Comparison of ENCODE assay signal across 19 mouse cellular contexts in genomic region chr7:46129463-46130179, GRCm38 (mm10). TPM values are rescaled to one million over a fixed set of nuclear protein-coding genes. Genes with fewer than 3 reads are reported as not detected.
DNase-seq lines count a peak whose midpoint lies in the region; ATAC-seq lines count a peak whose summit lies in the region.
"Had no signal": no experiment of that assay in that cellular context is flagged by ENCODE, and none has a peak within 500 bp of the region (broad histone marks: within the 10 kb centered on the region; RNA-seq: fewer than 3 reads in every experiment).

No protein-coding gene starts in this region.

- H3K27me3 ChIP-seq in hindbrain, embryonic 14.5 days (ENCODE audit: control insufficient read depth, insufficient read depth, low read length), result no peaks in the 10 kb centered on the region
- H3K27me3 ChIP-seq in hindbrain, embryonic 11.5 days (ENCODE audit: control insufficient read depth, insufficient read depth, low read length), result no peaks in the 10 kb centered on the region
- no peaks in the 10 kb centered on the region for H3K27me3 ChIP-seq in neural tube, embryonic 14.5 days (ENCODE audit: control insufficient read depth, insufficient read depth, low read length)
- H3K27me3 ChIP-seq in neural tube, embryonic 15.5 days (replicated peaks), result peaks cover 9% of the 10 kb centered on the region; the same call in 1 of the 2 replicates
- peaks cover 23% of the 10 kb centered on the region for H3K27me3 ChIP-seq in limb, embryonic 10.5 days (ENCODE audit: low read depth, poor library complexity, severe bottlenecking)
- H3K27me3 ChIP-seq: midbrain, embryonic 15.5 days; stomach, embryonic 15.5 days had no signal

- ATAC-seq in hindbrain, embryonic 14.5 days (ENCODE audit: low FRiP score), result peak; percentile 25; the same call in 1 of the 2 replicates
- no peak for ATAC-seq in hindbrain, embryonic 11.5 days (ENCODE audit: low FRiP score)
- 0 out of 2 replicates have a peak, but pooled peaks have one; percentile 18 for ATAC-seq in neural tube, embryonic 14.5 days (ENCODE audit: low read depth)
- no peak for ATAC-seq in neural tube, embryonic 15.5 days (ENCODE audit: low FRiP score)
- ATAC-seq: midbrain, embryonic 15.5 days had no signal

- H3K4me1 ChIP-seq in hindbrain, embryonic 14.5 days (replicated peaks; ENCODE audit: control insufficient read depth, insufficient read depth, low read length), result peaks cover 15% of the 10 kb centered on the region
- H3K4me1 ChIP-seq in hindbrain, embryonic 11.5 days (replicated peaks; ENCODE audit: control insufficient read depth, insufficient read depth, low read length), result 0 out of 2 replicates have a peak, but pooled peaks cover 4% of the 10 kb centered on the region
- 0 out of 2 replicates have a peak, but pooled peaks cover 8% of the 10 kb centered on the region for H3K4me1 ChIP-seq in neural tube, embryonic 14.5 days (ENCODE audit: control insufficient read depth, insufficient read depth, low read length)
- peaks cover 38% of the 10 kb centered on the region for H3K4me1 ChIP-seq in neural tube, embryonic 15.5 days
- H3K4me1 ChIP-seq in limb, embryonic 10.5 days, result peaks cover 46% of the 10 kb centered on the region

- DNase-seq in hindbrain, embryonic 14.5 days (ENCODE audit: low spot score), result no peak
- no peak for DNase-seq in hindbrain, embryonic 11.5 days (ENCODE audit: low spot score)
- DNase-seq in limb, embryonic 10.5 days (ENCODE audit: low spot score), result no peak
- DNase-seq in heart, adult 8-10 months (ENCODE audit: low spot score), result no peak
- DNase-seq in yolk sac, embryonic 10.5 days (ENCODE audit: low spot score), result no peak
- DNase-seq: heart, postnatal 36 days; kidney, adult 2 months; kidney, postnatal 36 days; lung, postnatal 10 days; spleen, adult 18-20 months; thymus, postnatal 14 days had no signal

- H3K36me3 ChIP-seq in hindbrain, embryonic 14.5 days (replicated peaks; ENCODE audit: control insufficient read depth, insufficient read depth), result no peaks in the 10 kb centered on the region
- no peaks in the 10 kb centered on the region for H3K36me3 ChIP-seq in hindbrain, embryonic 11.5 days (ENCODE audit: control insufficient read depth, insufficient read depth, low read length)
- H3K36me3 ChIP-seq in neural tube, embryonic 14.5 days (ENCODE audit: control insufficient read depth, insufficient read depth, low read length), result no peaks in the 10 kb centered on the region
- no peaks in the 10 kb centered on the region for H3K36me3 ChIP-seq in neural tube, embryonic 15.5 days
- no peaks in the 10 kb centered on the region for H3K36me3 ChIP-seq in limb, embryonic 10.5 days
- H3K36me3 ChIP-seq: embryonic facial prominence, embryonic 13.5 days; heart, embryonic 13.5 days; limb, embryonic 15.5 days; midbrain, embryonic 15.5 days; stomach, embryonic 15.5 days had no signal

- no peak overlapping the region for H3K9ac ChIP-seq in hindbrain, embryonic 14.5 days
- no peak overlapping the region for H3K9ac ChIP-seq in hindbrain, embryonic 11.5 days (ENCODE audit: low read depth, low read length)
- no peak overlapping the region for H3K9ac ChIP-seq in neural tube, embryonic 14.5 days (replicated peaks; ENCODE audit: low read depth, low read length)
- H3K9ac ChIP-seq in neural tube, embryonic 15.5 days (replicated peaks), result no peak overlapping the region
- H3K9ac ChIP-seq: embryonic facial prominence, embryonic 13.5 days; heart, embryonic 13.5 days; limb, embryonic 15.5 days; midbrain, embryonic 15.5 days; stomach, embryonic 15.5 days had no signal

- H3K4me3 ChIP-seq in hindbrain, embryonic 14.5 days (replicated peaks; ENCODE audit: low read length), result no peak overlapping the region
- H3K4me3 ChIP-seq in hindbrain, embryonic 11.5 days (ENCODE audit: low read depth, low read length), result no peak overlapping the region
- H3K4me3 ChIP-seq in neural tube, embryonic 14.5 days (ENCODE audit: low read depth, low read length), result no peak overlapping the region
- H3K4me3 ChIP-seq in neural tube, embryonic 15.5 days (replicated peaks), result no peak overlapping the region
- H3K4me3 ChIP-seq in limb, embryonic 10.5 days, result no peak overlapping the region
- H3K4me3 ChIP-seq: embryonic facial prominence, embryonic 13.5 days; heart, embryonic 13.5 days; limb, embryonic 15.5 days; midbrain, embryonic 15.5 days; stomach, embryonic 15.5 days had no signal

- no peak overlapping the region for H3K27ac ChIP-seq in hindbrain, embryonic 14.5 days
- no peak overlapping the region for H3K27ac ChIP-seq in hindbrain, embryonic 11.5 days (ENCODE audit: low read depth, low read length)
- H3K27ac ChIP-seq in neural tube, embryonic 14.5 days (ENCODE audit: low read depth, low read length), result no peak overlapping the region
- no peak overlapping the region for H3K27ac ChIP-seq in neural tube, embryonic 15.5 days (replicated peaks)
- peak overlapping the region; percentile 2; the same call in 1 of the 2 replicates for H3K27ac ChIP-seq in limb, embryonic 10.5 days
- H3K27ac ChIP-seq: embryonic facial prominence, embryonic 13.5 days; heart, embryonic 13.5 days; limb, embryonic 15.5 days; midbrain, embryonic 15.5 days had no signal

- no peak overlapping the region for H3K4me2 ChIP-seq in hindbrain, embryonic 14.5 days (replicated peaks)
- no peak overlapping the region for H3K4me2 ChIP-seq in hindbrain, embryonic 11.5 days (replicated peaks; ENCODE audit: low read depth, low read length)
- no peak overlapping the region for H3K4me2 ChIP-seq in neural tube, embryonic 14.5 days (ENCODE audit: low read depth, low read length)
- no peak overlapping the region for H3K4me2 ChIP-seq in neural tube, embryonic 15.5 days
- H3K4me2 ChIP-seq: embryonic facial prominence, embryonic 13.5 days; heart, embryonic 13.5 days; limb, embryonic 15.5 days; midbrain, embryonic 15.5 days; stomach, embryonic 15.5 days had no signal

- H3K9me3 ChIP-seq in hindbrain, embryonic 14.5 days (ENCODE audit: control insufficient read depth, low read length), result no peaks in the 10 kb centered on the region
- H3K9me3 ChIP-seq in hindbrain, embryonic 11.5 days (ENCODE audit: control insufficient read depth, low read length), result no peaks in the 10 kb centered on the region
- no peaks in the 10 kb centered on the region for H3K9me3 ChIP-seq in neural tube, embryonic 14.5 days (ENCODE audit: control insufficient read depth, low read length)
- no peaks in the 10 kb centered on the region for H3K9me3 ChIP-seq in neural tube, embryonic 15.5 days (replicated peaks)
- no peaks in the 10 kb centered on the region for H3K9me3 ChIP-seq in limb, embryonic 10.5 days (replicated peaks)
- H3K9me3 ChIP-seq: embryonic facial prominence, embryonic 13.5 days; heart, embryonic 13.5 days; limb, embryonic 15.5 days; midbrain, embryonic 15.5 days; stomach, embryonic 15.5 days had no signal

- 36% methylated on average over 7 of the region's 7 CpGs for WGBS in hindbrain, embryonic 14.5 days
- 39% methylated on average over 7 of the region's 7 CpGs for WGBS in hindbrain, embryonic 11.5 days
- 48% methylated on average over 7 of the region's 7 CpGs for WGBS in neural tube, embryonic 14.5 days
- 48% methylated on average over 7 of the region's 7 CpGs for WGBS in neural tube, embryonic 15.5 days
- 45% methylated on average over 7 of the region's 7 CpGs for WGBS in limb, embryonic 10.5 days

RNA-seq across cellular contexts. Expression of gene Kcnj11, which starts 29.1 kb away (rescaled TPM):
- 1.2 and 1.5 TPM in 2 replicates for polyA plus RNA-seq in hindbrain, embryonic 14.5 days (2014; fragmentation: Nextera tagmentation; extraction: Ambion mirVana)
- polyA plus RNA-seq in hindbrain, embryonic 11.5 days (2014; fragmentation: Nextera tagmentation; extraction: Ambion mirVana), result 0.25 and 0.49 TPM in 2 replicates
- polyA plus RNA-seq in neural tube, embryonic 14.5 days (2014; fragmentation: Nextera tagmentation; extraction: Ambion mirVana), result 1.4 and 1.7 TPM in 2 replicates
- polyA plus RNA-seq in neural tube, embryonic 15.5 days (2015; fragmentation: Nextera tagmentation; extraction: Ambion mirVana), result 1.9 and 2.7 TPM in 2 replicates
- 0.06 and 0.13 TPM in 2 replicates for polyA plus RNA-seq in limb, embryonic 10.5 days (2016; fragmentation: Nextera tagmentation; extraction: Ambion mirVana)
- 100 to 1,000 TPM; 130 to 134 (median 132) TPM for total RNA-seq in heart, adult 8-10 months (2022)
- total RNA-seq: megakaryocyte, adult 5-6 weeks had no signal

RNA-seq across cellular contexts. Expression of gene Abcc8, which starts 50.2 kb away (rescaled TPM):
- polyA plus RNA-seq in hindbrain, embryonic 14.5 days (2014; fragmentation: Nextera tagmentation; extraction: Ambion mirVana), result 10.6 and 13.8 TPM in 2 replicates
- polyA plus RNA-seq in hindbrain, embryonic 11.5 days (2014; fragmentation: Nextera tagmentation; extraction: Ambion mirVana), result 1.4 and 1.8 TPM in 2 replicates
- polyA plus RNA-seq in neural tube, embryonic 14.5 days (2014; fragmentation: Nextera tagmentation; extraction: Ambion mirVana), result 12.4 and 15.7 TPM in 2 replicates
- 11.2 and 12.4 TPM in 2 replicates for polyA plus RNA-seq in neural tube, embryonic 15.5 days (2015; fragmentation: Nextera tagmentation; extraction: Ambion mirVana)
- 0.40 and 0.74 TPM in 2 replicates for polyA plus RNA-seq in limb, embryonic 10.5 days (2016; fragmentation: Nextera tagmentation; extraction: Ambion mirVana)
- 10 to 100 TPM; 39.5 to 54.6 (median 45.7) TPM for total RNA-seq in heart, adult 8-10 months (2022)
- total RNA-seq: megakaryocyte, adult 5-6 weeks had no signal

Comparison
In these comparisons a context has a peak if more than half of its experiments do, and no peak if none do; other contexts are left out.
1. ATAC-seq: peak in hindbrain, embryonic 14.5 days (single experiment) and neural tube, embryonic 14.5 days (single experiment); none in hindbrain, embryonic 11.5 days (single experiment) and neural tube, embryonic 15.5 days (single experiment).